Mouse (Mus musculus) C2C12 (cell line): ENCODE data around the gene Micu1. TPM values are rescaled to one million over a fixed set of nuclear protein-coding genes. Genes with fewer than 3 reads are reported as not detected.
A peak's percentile ranks its signal among the peaks of the same experiment; 100 is the strongest.

Source experiments
- H3K27me3 ChIP-seq: one replicate; pipeline ENCODE4 v1.6.1; 2011; ENCODE audit not compliant: control insufficient read depth, insufficient read depth, insufficient read length
- H3K36me3 ChIP-seq: one replicate; pipeline ENCODE4 v1.6.1; 2011; ENCODE audit not compliant: control insufficient read depth, insufficient read depth
- H3K4me3 ChIP-seq: one replicate; pipeline ENCODE4 v1.5.1; 2011; ENCODE audit warnings: mild to moderate bottlenecking, control low read depth; ENCODE audit not compliant: poor library complexity, insufficient read depth, severe bottlenecking
- H3K79me2 ChIP-seq: one replicate; pipeline ENCODE4 v1.6.1; 2011; ENCODE audit not compliant: control insufficient read depth, insufficient read depth
- H3K79me3 ChIP-seq: one replicate; pipeline ENCODE4 v1.6.1; 2011; ENCODE audit warnings: low read depth, control low read depth
- H3ac ChIP-seq: one replicate; pipeline ENCODE3; 2011; ENCODE audit warnings: low read depth; ENCODE audit not compliant: control insufficient read depth, insufficient read length
- CEBPB ChIP-seq: IDR thresholded peaks from one replicate; pipeline ENCODE4 v1.6.1; 2011; ENCODE audit warnings: low read depth, mild to moderate bottlenecking, control low read depth, moderate library complexity
- CTCF ChIP-seq: IDR thresholded peaks from one replicate; pipeline ENCODE4 v1.5.1; 2011; ENCODE audit not compliant: control insufficient read depth, insufficient read depth, insufficient read length
- FOSL1 ChIP-seq: IDR thresholded peaks from one replicate; pipeline ENCODE4 v1.8.0; 2011; ENCODE audit warnings: mild to moderate bottlenecking, low read length; ENCODE audit not compliant: poor library complexity, insufficient read depth, severe bottlenecking
- MAX ChIP-seq: IDR thresholded peaks from one replicate; pipeline ENCODE4 v1.6.1; 2011; ENCODE audit warnings: mild to moderate bottlenecking, control low read depth
- MYOD1 ChIP-seq: IDR thresholded peaks from one replicate; pipeline ENCODE4 v1.6.1; 2011; ENCODE audit warnings: low read depth; ENCODE audit not compliant: control insufficient read depth, insufficient read length
- MYOG ChIP-seq: IDR thresholded peaks from one replicate; pipeline ENCODE4 v1.6.1; 2011; ENCODE audit not compliant: control insufficient read depth, insufficient read length; ENCODE audit errors: extremely low read depth
- USF1 ChIP-seq: IDR thresholded peaks from one replicate; pipeline ENCODE4 v1.6.1; 2011; ENCODE audit warnings: low read depth, mild to moderate bottlenecking, control low read depth, moderate library complexity
- polyA plus RNA-seq: library from polyadenylated mRNA; unstranded; fragments of >200 nt; fragmentation: generic; extraction: Trizol; gene quantifications from one replicate; pipeline ENCODE4 v1.2.1, GENCODE M21; 2012; ENCODE audit warnings: missing spikeins

Micu1 gene
- polyA plus RNA-seq, 1 experiment: 90.2 TPM

- H3K36me3 ChIP-seq: peaks cover 15% of the 10 kb centered on the region
- H3K4me3 ChIP-seq: no peak overlapping the region
- TF ChIP-seq MAX (no peak), USF1 (no peak), FOSL1 (no peak), CTCF (no peak), MYOD1 (no peak), MYOG (no peak), CEBPB (no peak)
These were observed 199.8 kb downstream of the Micu1 start for GRCm38 (mm10) chr10:59901986-59902605.

GRCm38 (mm10) chr10:59902606-59902990 is 200.3 kb downstream of the Micu1 start:
- Histone ChIP-seq H3ac (no peak overlapping the region), H3K36me3 (peaks cover 11% of the 10 kb centered on the region), H3K4me3 (no peak overlapping the region), H3K79me3 (no peaks in the 10 kb centered on the region), H3K79me2 (no peaks in the 10 kb centered on the region), H3K27me3 (no peaks in the 10 kb centered on the region)
- TF ChIP-seq MYOG: no peak
- TF ChIP-seq CEBPB: no peak
- TF ChIP-seq MYOD1: no peak
- no peak for TF ChIP-seq MAX
- TF ChIP-seq CTCF: no peak
- no peak for TF ChIP-seq USF1
- no peak for TF ChIP-seq FOSL1

More at GRCm38 (mm10) chr10:59901986-59902605, 199.8 kb downstream of the Micu1 start:
- Histone ChIP-seq H3K79me3 (no peaks in the 10 kb centered on the region), H3ac (no peak overlapping the region), H3K79me2 (no peaks in the 10 kb centered on the region), H3K27me3 (no peaks in the 10 kb centered on the region)

GRCm38 (mm10) chr10:59903170-59903569 is 200.9 kb downstream of the Micu1 start:
- Histone ChIP-seq H3K36me3 (peaks cover 5% of the 10 kb centered on the region), H3K4me3 (no peak overlapping the region), H3K79me2 (no peaks in the 10 kb centered on the region), H3ac (no peak overlapping the region), H3K27me3 (no peaks in the 10 kb centered on the region), H3K79me3 (no peaks in the 10 kb centered on the region)
- TF ChIP-seq USF1 (no peak), MYOG (no peak), MAX (no peak), FOSL1 (no peak), CTCF (no peak), CEBPB (no peak), MYOD1 (no peak)

GRCm38 (mm10) chr10:59907080-59907609 is 204.9 kb downstream of the Micu1 start:
- H3K27me3 ChIP-seq: no peaks in the 10 kb centered on the region
- no peaks in the 10 kb centered on the region for H3K79me2 ChIP-seq
- H3K36me3 ChIP-seq: no peaks in the 10 kb centered on the region
- no peaks in the 10 kb centered on the region for H3K79me3 ChIP-seq
- TF ChIP-seq MYOG (no peak), USF1 (no peak), MYOD1 (no peak), CEBPB (no peak), FOSL1 (no peak), CTCF (no peak), MAX (no peak)
- H3K4me3 ChIP-seq: no peak overlapping the region
- no peak overlapping the region for H3ac ChIP-seq

- Histone ChIP-seq H3K79me3 (no peaks in the 10 kb centered on the region), H3K36me3 (no peaks in the 10 kb centered on the region), H3K27me3 (no peaks in the 10 kb centered on the region), H3K4me3 (no peak overlapping the region), H3ac (peak overlapping the region; percentile 51), H3K79me2 (no peaks in the 10 kb centered on the region)
- TF ChIP-seq MAX: peak; percentile 51
- TF ChIP-seq USF1: no peak
- TF ChIP-seq FOSL1: no peak
- TF ChIP-seq CEBPB: no peak
- no peak for TF ChIP-seq MYOG
- no peak for TF ChIP-seq CTCF
- TF ChIP-seq MYOD1: peak; percentile 56
These were observed 205.5 kb downstream of the Micu1 start for GRCm38 (mm10) chr10:59907695-59908299.
